Mouse (Mus musculus): Measurements from ENCODE around the gene Kif21a.

Kif21a gene

GRCm38 (mm10) chr15:91018161-91018860 is 31.4 kb downstream of the Kif21a start:
- peak; percentile 86 for DNase-seq (ENCODE audit: low read depth, low spot score)

DNA sequence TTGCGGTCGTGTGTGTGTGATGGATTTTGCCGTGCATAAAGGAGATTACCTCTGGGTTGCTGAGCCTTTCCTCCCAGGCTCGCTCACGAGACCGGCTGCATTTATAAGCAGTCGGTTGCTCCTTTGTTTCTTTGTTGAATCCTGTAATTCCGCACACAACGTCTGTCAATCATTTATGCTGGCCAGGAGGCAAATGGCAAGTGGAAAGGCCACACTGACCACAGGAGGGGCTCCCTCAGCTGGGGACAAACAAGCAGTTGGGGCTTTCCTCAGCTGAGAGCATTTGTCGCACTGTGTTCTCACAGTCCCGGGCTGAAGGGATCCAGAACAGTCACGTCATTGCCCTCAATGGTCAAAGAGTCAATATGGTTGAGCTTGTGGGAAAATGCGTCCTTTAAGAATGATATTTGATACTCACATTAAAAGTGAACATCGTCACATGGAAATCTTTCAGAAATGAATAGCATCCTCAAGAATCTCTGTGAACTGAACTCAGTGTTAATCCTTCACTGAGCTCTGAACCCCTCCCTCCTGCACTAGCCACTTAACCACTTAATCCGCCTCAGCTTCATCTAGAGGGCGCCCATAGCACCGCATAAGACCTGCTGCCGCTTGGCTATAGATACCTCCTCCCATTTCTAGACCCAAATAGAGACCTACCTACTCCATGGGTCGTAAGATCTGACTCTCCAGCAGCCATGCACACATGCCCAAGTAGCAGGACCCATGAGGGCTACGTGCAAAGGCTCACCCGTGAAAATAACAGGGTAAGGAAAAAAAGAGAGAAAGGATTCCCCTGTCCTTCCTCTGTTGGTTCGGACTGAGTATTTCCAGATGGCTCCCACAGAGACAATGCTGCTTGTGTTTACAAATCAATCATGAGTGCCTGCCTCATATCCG is 32.2 kb downstream of the Kif21a start:
- DNase-seq (ENCODE audit: low read depth, low spot score), result peak; percentile 29

GRCm38 (mm10) chr15:91016366-91016765 is 33.4 kb downstream of the Kif21a start:
- no peak for DNase-seq (ENCODE audit: low read depth, low spot score)

DNA sequence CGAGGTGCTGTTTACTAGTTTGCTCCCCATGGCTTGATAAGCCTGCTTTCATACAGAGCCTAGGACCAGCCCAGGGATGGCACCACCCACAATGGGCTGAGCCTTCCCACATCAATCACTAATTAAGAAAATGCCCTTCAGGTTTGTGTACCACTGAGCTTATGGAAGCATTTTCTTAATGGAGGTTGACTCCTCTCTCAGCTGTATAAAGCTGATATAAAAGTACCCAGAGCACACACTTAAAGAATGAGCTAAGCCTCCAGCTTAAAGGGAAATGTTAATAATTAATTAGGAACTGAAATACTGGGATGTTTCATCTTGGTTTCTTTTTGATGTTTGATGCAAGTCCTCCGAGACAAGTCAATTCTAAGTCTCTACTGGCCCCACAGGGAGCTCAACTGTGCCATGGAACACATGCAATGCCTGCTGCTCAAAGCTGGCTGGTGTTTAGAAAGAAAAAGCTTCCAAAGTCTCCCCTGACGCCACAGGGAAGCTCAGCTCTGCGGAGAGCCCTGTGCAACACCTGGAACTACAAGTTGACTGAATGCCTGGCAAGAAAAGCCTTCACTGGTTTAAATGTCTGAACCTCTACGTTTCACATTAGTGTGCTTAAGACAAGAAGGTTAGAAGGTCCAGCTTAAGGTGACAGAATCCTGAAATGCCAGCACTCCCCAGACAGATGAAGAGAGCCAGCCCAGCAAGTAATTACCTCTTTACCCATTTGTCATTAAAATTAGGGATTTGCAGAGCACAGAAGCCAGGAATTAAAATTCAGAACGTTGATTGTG is 36.8 kb downstream of the Kif21a start:
- no peak for DNase-seq (ENCODE audit: low read depth, low spot score)

- DNase-seq (ENCODE audit: low read depth, low spot score), result no peak
Measured at GRCm38 (mm10) chr15:91010218-91010617, 39.5 kb downstream of the Kif21a start.

DNA sequence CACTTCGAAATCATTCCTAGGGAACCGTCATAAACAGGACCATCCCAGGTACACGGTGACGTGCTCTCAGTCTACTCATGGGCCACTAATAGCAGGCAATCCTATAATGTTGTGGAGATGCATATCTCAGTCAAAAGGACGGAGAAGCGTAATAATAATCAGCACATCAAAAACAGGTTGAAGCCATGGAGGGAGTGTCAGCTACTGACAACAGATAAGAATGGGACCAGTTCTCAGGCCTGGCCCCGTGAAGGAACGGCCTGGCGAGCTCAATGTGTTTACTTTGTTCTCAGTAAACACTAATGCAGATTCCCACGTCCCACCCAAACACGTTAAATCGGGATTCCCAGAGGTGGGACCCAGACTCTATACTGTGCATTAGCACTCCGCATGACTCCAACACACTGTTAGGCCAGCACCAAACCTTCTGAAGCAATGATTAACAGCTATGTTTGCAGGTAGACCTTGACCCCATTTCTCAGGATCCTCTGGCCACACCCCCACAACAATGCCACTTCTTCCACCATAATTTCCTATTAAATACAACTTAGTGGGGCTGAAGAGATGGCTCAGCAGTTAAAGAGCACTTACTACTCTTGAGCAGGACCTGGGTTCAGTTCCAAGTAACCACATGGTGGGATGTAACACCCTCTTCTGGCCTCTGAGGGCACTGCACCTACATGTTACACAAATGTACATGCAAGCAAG is 42.5 kb downstream of the Kif21a start:
- no peak for DNase-seq (ENCODE audit: low read depth, low spot score)

GRCm38 (mm10) chr15:91004726-91005125 is 45.0 kb downstream of the Kif21a start:
- DNase-seq (ENCODE audit: low read depth, low spot score), result no peak

- DNase-seq (ENCODE audit: low read depth, low spot score), result no peak
Measured at GRCm38 (mm10) chr15:91001037-91001616, 48.6 kb downstream of the Kif21a start.

DNA sequence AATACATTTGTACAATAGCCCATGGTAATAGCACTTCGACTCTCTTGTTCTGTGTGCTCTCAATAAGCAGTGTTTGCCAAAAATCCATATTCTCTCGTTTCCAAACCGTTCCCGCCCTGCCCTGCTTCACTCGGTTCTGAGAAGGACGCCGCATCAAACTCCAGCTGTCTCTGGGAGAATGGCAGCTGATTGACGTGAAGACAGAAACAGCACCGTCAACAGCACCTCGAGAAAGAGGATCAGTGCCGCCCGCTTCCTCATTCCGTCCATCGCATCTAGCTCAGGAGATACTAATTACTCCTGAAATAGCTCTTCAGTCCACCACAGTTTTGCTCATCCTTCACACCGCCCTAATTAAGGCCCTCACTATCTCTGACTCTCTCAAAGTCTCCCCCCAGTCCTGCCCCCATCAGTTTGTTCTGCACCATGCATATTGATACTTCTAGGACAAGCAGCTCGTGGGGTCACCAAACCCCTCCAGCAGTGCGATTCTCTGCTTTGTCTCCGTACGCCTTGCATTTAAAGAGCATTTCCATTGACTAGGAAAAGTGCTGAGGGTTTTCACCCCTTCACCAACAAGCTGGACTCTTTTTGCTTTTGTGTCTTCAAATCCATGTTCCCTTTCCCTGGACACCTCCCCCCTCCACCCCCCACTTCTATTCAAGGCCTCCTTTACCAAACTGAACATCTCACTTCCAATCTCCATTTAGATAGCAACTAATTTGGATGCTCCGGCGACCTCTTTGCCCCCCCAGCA is 49.3 kb downstream of the Kif21a start:
- no peak for DNase-seq (ENCODE audit: low read depth, low spot score)

DNA sequence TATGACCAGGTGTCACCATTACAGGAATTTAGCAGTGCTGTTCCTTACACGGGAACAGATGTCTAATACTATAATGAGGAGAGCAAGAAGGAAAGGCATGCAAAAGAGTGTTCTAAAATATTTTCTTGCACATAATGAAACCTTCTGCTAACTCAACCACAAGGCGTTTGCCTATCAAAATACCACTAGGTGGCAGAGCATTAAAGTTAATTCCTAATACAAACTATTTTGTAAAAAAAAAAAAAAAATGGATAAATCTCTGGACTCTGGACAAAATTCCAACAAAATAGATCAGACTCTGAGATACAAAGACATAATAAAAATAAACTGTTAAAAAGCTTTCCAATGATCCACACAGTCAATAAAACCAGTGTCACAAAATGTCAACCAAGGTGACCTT is 56.9 kb downstream of the Kif21a start:
- DNase-seq (ENCODE audit: low read depth, low spot score), result no peak

DNA sequence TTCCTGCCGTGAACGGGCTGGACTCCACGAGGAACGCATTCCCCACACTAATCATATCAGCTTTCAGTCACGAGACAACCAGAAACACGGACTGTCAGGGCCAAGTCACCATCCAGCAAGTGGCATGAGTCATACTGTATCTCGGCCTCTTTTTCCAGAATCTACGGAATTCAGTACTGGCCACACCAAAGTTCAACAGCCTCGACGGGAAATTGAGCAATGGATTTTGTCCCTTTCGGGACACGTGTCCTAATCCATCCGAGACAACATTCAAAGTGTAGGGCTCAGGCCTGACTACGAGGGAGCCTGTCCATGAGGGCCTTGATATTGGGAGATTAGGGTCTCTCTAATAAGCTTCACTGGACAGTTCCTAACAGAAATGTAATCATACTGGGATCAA is 57.4 kb downstream of the Kif21a start:
- DNase-seq (ENCODE audit: low read depth, low spot score), result no peak

GRCm38 (mm10) chr15:90991843-90992242 is 57.9 kb downstream of the Kif21a start:
- no peak for DNase-seq (ENCODE audit: low read depth, low spot score)

DNA sequence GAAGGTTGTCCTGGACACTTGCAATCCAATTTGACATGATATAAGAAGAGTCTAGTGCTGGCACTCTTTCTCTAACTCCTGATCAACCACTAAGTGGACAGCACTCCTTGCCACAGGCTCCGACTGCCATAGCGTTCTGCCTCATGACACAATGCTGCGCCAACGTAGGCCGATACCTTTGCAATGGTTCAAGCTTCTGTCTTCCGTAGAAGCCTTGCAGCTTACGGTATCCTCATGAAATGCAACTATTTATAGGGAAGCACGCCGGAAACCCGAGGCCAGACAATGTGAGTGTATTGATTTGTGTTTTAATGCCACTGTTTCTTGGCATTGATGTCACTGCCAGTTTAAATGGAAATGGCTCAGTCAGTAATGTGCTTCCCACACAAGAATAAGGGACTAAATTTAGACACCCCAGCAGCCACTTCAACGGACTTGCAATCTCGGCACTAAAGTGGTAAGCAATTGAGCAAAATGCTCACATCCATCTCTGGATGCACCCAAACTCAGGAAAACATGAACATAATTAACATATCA is 62.0 kb downstream of the Kif21a start:
- DNase-seq (ENCODE audit: low read depth, low spot score), result no peak

DNA sequence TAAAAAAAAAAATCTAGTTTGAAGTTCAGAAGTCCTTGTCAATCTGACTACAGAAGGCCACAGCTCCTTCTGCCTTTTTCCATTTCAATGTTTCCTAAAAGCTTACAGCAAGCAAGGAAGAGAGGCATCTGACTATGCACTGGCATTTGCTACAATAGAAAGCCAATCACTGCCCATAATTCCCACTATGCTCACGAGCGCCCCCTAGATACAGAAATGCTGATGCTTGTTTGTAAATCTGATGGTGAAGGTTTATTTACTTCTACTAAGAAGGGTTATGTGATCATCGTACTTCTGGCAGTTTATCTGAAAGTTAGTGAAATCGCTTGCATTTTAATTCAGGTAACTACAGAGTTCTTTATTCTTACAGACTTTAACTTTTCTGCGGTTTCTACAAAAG is 73.8 kb downstream of the Kif21a start:
- no peak for DNase-seq (ENCODE audit: low read depth, low spot score)

GRCm38 (mm10) chr15:90971914-90972767 is 77.6 kb downstream of the Kif21a start:
- DNase-seq (ENCODE audit: low read depth, low spot score), result no peak

DNA sequence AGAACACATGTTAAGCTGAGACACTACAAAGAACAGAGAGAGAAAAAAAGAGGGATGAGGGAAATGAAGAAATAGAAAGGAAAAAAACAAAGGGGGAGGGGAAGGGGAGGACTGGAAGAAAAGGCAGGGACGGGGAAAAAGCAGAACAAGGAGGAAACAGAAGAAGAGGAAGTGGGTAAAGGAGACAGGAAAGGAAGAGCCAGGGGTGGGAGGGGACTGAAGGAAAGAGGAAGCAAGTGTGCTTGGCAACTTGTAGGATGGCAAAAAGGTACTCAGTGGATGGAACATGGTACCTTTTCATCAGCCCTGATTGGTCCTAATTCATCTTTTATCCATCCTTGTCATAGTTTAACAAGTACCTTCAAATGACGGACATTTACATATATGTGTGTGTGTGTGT is 86.4 kb downstream of the Kif21a start:
- no peak for DNase-seq (ENCODE audit: low read depth, low spot score)

DNA sequence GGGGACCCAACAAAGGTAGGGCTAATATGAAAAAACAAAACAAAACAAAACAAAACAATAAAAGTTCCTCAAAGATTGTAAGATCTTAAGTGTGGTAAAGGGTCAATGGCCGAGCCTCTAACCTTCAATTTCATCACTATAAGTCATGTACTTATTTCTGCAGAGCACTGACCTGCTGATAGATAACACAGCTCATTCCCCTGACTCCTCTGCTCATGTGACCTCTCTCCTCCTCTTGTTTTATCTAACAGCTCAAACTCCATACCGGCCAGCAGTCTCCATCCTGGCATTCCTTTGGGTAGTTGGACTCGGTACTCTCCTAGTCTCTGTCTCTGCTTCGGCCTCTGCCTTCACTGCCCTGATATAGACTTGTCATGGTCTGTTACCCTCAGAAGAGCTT is 87.2 kb downstream of the Kif21a start:
- DNase-seq (ENCODE audit: low read depth, low spot score), result no peak

- no peak for DNase-seq (ENCODE audit: low read depth, low spot score)
Measured at GRCm38 (mm10) chr15:90960831-90961554, 88.8 kb downstream of the Kif21a start.

DNA sequence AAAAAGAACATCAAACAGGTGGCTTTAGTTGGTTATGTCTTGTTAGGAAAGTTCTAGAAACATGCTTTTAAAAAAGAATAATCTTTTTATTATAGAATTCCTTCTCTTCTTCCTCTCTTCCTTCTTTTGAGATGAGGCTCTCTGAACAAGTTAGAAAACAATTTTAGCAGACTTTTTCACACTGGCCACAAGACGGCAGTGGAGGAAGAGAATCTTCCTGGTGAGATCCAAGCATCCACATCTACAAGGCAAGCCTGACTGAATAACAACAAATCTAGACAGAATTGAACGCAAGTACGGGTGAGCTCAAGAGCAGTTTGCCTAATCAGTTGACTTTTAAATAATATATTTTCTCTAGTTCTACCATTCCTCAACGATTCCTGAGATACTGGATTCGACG is 98.4 kb downstream of the Kif21a start:
- DNase-seq (ENCODE audit: low read depth, low spot score), result no peak

All from R1 (cell line).